Mouse (Mus musculus) adrenal gland, postnatal 25 days (tissue): ENCODE measurements around the gene Gapdhs. TPM values are rescaled to one million over a fixed set of nuclear protein-coding genes. Genes with fewer than 3 reads are reported as not detected.

Source experiments
- total RNA-seq: library from RNA; stranded (reverse); gene quantifications from 2 replicates; pipeline ENCODE4 v1.2.3, GENCODE M21; 2021

The Gapdhs gene
- total RNA-seq, 1 experiment from 2014 or later, result not detected

Other genes with a start within 250 kb of the Gapdhs start
- 5.6 and 7.4 TPM in 2 replicates for gene Arhgap33, start 208.6 kb downstream of the Gapdhs start, total RNA-seq
- gene Hspb6, start 191.5 kb downstream of the Gapdhs start, total RNA-seq, result 30.2 and 33.5 TPM in 2 replicates
- gene Proser3, start 191.4 kb downstream of the Gapdhs start, total RNA-seq, result 14.8 TPM in 2 replicates
- gene Lin37, start 183.8 kb downstream of the Gapdhs start, total RNA-seq, result 56.9 and 67.6 TPM in 2 replicates
- gene U2af1l4, start 180.4 kb downstream of the Gapdhs start, total RNA-seq, result 71.9 and 81.8 TPM in 2 replicates
- gene Gm49396, start 180.3 kb downstream of the Gapdhs start, total RNA-seq, result 6.3 and 8.0 TPM in 2 replicates
- 148 and 160 TPM in 2 replicates for gene Psenen, start 180.1 kb downstream of the Gapdhs start, total RNA-seq
- gene Igflr1, start 178.3 kb downstream of the Gapdhs start, total RNA-seq, result 4.4 and 6.7 TPM in 2 replicates
- 60.7 and 73.7 TPM in 2 replicates for gene Kmt2b, start 155.0 kb downstream of the Gapdhs start, total RNA-seq
- 0.33 and 0.71 TPM in 2 replicates for gene Zbtb32, start 144.8 kb downstream of the Gapdhs start, total RNA-seq
- 0.36 TPM in 1 of 2 replicates, not detected in the other for gene Upk1a, start 130.8 kb downstream of the Gapdhs start, total RNA-seq
- gene Cox6b1, start 117.5 kb downstream of the Gapdhs start, total RNA-seq, result 1,003 and 1,219 TPM in 2 replicates
- not detected in 2 replicates for gene Etv2, start 107.8 kb downstream of the Gapdhs start, total RNA-seq
- gene Rbm42, start 93.4 kb downstream of the Gapdhs start, total RNA-seq, result 78.4 and 87.5 TPM in 2 replicates
- 12.6 and 13.5 TPM in 2 replicates for gene Haus5, start 78.7 kb downstream of the Gapdhs start, total RNA-seq
- not detected in 2 replicates for gene Pmis2, start 72.1 kb downstream of the Gapdhs start, total RNA-seq
- 5.5 and 11.1 TPM in 2 replicates for gene 2200002J24Rik, start 44.8 kb downstream of the Gapdhs start, total RNA-seq
- gene Atp4a, start 31.5 kb downstream of the Gapdhs start, total RNA-seq, result 3.6 and 3.8 TPM in 2 replicates
- 209 TPM in 2 replicates for gene Tmem147, start 14.1 kb downstream of the Gapdhs start, total RNA-seq
- 310 and 338 TPM in 2 replicates for gene Sbsn, start 7.8 kb upstream of the Gapdhs start, total RNA-seq
- 1.4 and 2.6 TPM in 2 replicates for gene Dmkn, start 20.1 kb upstream of the Gapdhs start, total RNA-seq
- gene Krtdap, start 44.2 kb upstream of the Gapdhs start, total RNA-seq, result not detected in 2 replicates
- gene Ffar2, start 80.1 kb upstream of the Gapdhs start, total RNA-seq, result 0.52 TPM in 1 of 2 replicates, not detected in the other
- gene Ffar3, start 112.5 kb upstream of the Gapdhs start, total RNA-seq, result 0.70 TPM in 1 of 2 replicates, not detected in the other
- not detected in 2 replicates for gene Ffar1, start 117.9 kb upstream of the Gapdhs start, total RNA-seq
- gene Cd22, start 136.7 kb upstream of the Gapdhs start, total RNA-seq, result 0.30 TPM in 1 of 2 replicates, not detected in the other
- 0.21 TPM in 1 of 2 replicates, not detected in the other for gene Mag, start 171.2 kb upstream of the Gapdhs start, total RNA-seq
- gene Hamp2, start 181.0 kb upstream of the Gapdhs start, total RNA-seq, result 2.4 and 9.8 TPM in 2 replicates
- gene Hamp, start 200.4 kb upstream of the Gapdhs start, total RNA-seq, result 11.2 and 12.4 TPM in 2 replicates
- gene Usf2, start 213.1 kb upstream of the Gapdhs start, total RNA-seq, result 150 and 153 TPM in 2 replicates
- 4.7 and 5.1 TPM in 2 replicates for gene Lsr, start 229.8 kb upstream of the Gapdhs start, total RNA-seq
- gene Fam187b, start 230.1 kb upstream of the Gapdhs start, total RNA-seq, result 1.00 TPM in 1 of 2 replicates, not detected in the other